Mouse (Mus musculus): ENCODE results near the gene Gm17604.

The Gm17604 gene

DNA sequence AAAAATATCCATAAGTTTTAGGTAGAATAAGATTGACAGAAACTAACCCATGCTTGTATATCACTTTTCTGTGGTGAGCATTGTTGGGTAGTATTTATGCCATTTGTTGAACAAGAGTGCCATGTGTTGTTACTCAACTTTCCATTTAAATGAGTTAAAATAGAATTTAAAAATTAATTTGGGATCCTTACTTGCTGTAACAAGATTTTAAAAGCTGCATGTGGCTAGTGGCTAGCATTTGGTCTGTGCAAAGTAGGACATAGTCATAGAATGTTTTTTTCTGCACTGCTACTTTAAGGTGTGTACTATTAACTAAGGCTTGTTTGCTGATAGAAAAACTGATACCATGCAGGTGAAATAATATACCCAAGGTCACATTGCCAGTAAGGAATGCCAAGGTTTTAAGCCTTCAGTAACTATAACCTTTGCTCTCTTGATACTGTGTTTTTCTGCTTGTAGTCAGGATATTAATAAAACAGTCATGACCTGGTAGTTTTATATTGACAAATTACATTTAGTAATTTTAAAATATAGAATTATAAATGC lies at the start of gene Gm17604:
Gm17604 (minus strand) TSS at position 51 of the 546 bp plus-strand sequence.
- DNase-seq (ENCODE audit: low spot score) = no peak

DNA sequence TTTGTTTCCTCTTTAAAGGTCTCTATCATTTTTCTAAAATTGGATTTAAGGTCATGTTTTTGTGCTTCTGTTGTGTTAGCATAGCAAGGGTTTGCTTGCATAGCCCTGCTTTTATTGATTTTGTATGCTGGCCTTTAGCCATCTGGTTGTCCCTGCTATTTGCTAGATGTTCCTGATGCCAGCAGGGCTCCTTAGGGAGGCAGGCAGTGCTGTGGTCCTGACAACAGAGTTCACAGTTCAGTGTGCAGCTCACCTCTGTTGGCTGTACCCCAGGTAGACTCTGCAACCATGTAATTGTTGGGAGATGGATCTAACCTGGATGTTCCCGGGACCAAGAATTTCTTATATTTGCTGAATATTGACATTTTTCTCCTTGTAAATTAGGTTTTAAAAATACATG lies 45.3 kb upstream of the Gm17604 start:
- DNase-seq (ENCODE audit: low spot score) = no peak

DNA sequence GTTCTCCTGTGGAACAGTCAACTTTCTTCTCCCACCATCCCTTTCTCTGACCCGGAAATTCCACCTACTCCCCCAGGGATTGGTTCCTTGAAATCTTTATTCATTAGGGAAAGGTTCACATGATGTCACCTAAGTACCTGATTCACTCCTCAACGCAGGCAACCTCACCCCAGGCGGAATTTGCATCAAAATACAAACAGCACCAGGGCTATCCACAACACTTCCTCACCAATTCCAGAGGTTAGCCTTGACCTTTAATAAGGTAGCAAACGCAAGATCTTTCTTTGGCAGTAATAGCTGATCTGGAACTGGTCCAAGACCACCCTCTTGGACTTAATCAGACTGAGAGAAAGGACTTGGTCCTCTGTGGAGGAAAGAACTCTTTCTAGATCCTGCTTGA lies 1.5 kb downstream of the Gm17604 start:
- no peak for DNase-seq (ENCODE audit: low spot score)

DNA sequence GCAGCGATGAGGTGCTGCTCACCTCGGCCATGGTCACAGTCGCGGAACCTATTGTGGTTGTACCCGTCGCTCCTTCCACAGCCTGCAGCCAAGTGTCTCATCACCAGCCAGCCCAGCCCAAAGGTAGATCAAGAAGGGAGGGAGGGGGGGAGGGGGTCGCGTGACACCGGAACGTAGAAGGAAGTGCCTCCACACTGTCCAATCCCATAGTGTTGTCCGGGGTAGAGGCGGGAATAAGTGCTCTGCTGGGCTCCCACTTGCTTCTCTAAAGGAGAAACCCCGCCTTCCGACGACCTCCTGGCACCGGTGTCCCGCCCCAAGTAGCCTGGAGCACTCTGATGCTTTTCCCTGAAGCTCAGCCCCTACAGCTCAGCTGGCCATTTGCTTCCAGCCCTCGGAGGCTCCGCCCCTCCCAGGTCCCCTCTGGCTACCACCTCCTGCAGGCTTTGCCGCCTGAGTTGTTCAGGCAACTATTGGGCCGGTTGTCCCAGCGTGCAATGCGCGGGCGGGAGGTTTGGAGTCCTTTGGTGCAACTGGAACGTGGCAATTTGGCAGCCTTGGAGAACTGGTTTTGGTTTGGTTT lies 24.3 kb downstream of the Gm17604 start, which contains the start of the genes Mospd2 and Fancb:
Mospd2 (minus strand) TSS at position 183 of the 583 bp plus-strand sequence.
Fancb (plus strand) TSS at position 400 of the 583 bp plus-strand sequence.
- peak; percentile 81 for DNase-seq (ENCODE audit: low spot score)

DNA sequence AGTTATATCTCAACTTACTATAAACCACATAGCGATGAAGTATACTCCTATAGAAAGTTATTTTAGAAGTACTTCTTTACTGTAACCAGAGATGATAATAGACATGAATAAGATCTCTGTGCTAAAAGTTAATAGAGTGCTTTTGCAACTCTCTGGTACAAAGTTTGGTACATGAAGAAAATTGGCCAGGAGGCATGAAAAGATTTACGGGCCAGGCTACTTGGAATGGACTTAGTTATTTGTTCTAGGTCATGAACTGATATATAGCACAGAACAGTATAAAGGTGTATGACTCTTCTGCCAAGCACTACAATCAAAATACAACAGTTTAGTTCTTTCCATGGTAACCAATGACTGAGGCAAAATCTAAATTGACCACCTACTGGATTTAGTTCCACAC lies 25.8 kb downstream of the Gm17604 start:
- DNase-seq (ENCODE audit: low spot score) = no peak

DNA sequence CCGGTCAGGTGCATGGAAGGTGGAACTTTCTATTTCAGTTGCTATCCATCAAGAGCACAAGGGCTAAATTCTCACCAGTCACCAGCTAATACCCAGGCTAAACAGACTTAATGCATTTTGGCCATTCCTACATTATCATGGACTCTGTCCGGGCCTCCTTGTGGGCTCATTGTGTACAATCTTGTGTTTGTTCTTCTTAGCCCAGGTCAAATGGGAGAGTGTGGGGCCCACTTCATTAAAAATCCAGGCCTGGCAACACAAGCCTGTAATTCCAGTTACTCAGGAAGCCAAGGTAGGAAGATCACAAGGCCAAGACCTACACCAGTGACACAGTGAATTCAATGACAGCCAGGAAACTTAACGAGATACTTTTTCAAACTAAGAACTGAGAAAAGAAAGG lies 33.4 kb downstream of the Gm17604 start:
- DNase-seq (ENCODE audit: low spot score) = no peak

DNA sequence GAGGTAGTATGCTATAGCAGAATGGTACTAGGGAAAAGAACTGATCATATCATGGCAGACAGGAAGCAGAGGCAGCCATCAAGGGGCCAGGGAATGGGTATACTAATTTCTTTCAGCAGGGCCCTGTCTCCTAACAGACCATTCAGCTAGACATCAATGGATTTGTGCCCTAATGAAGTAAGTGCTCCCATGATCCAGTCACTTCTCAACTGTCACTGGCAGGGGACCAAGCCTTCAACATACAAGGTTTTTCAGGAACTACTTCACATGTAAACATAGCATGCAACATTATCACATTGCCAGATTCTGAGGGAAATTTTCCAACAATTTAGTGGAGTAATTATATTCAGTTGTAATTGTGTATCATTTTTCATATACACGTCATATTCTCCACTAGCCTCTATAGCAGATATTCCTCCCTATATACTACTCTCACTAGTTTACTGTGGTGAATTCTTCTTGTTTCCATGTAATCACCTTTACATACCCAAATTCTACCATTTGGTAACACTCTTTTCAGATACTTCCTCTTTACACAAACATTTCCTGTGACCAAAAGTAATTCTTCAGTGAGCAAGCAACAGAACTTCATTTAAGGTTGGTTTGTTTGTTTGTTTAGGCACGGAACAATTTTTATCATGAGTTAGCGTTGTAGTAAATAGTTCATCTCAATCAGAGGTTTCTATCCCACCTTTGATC lies 38.7 kb downstream of the Gm17604 start:
- DNase-seq (ENCODE audit: low spot score) = no peak

All from testis, postnatal 10 days (tissue).